Comparison of ENCODE assay signal across 7 mouse cellular contexts in the genomic region with DNA sequence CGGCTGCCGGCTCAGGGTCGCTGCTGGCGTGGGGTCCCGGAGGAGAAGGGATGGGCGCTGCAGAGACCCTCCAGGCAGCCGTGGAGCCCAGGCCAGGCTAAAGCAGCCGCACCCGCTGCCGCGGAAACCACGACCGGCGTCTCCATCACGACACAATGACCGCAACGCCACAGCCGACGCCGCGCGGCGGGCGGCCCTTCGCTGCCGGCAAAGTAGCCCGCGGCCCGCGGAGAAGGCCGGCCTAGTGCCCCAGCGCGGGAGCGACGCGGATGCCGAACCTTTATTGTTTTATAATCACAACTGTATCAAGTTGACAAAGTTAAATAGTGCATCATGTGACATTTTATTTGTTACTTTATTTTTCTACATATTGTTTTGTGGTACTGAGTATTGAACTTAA. TPM values are rescaled to one million over a fixed set of nuclear protein-coding genes. Genes with fewer than 3 reads are reported as not detected.
DNase-seq lines count a peak whose midpoint lies in the region; ATAC-seq lines count a peak whose summit lies in the region.
"Not testable (repeated sequence)": the region's sequence is repeated elsewhere in the genome, so short reads cannot be mapped to it uniquely, and the experiment has no call there.

No protein-coding gene starts in this region.

- H3K4me1 ChIP-seq in forebrain, embryonic 15.5 days; kidney, embryonic 15.5 days; midbrain, embryonic 14.5 days (ENCODE audit: control insufficient read depth, insufficient read depth, low read length): not testable (repeated sequence)
- peaks cover 13% of the 10 kb centered on the region; the same call in 1 of the 2 replicates for H3K4me1 ChIP-seq in hindbrain, embryonic 10.5 days (replicated peaks)
- peaks cover 16% of the 10 kb centered on the region for H3K4me1 ChIP-seq in liver, embryonic 13.5 days (replicated peaks)

- H3K36me3 ChIP-seq in forebrain, embryonic 15.5 days; hindbrain, embryonic 10.5 days; kidney, embryonic 15.5 days; liver, embryonic 13.5 days; midbrain, embryonic 14.5 days (ENCODE audit: control insufficient read depth, insufficient read depth, low read length): not testable (repeated sequence)

- H3K27ac ChIP-seq in forebrain, embryonic 15.5 days (replicated peaks); kidney, embryonic 15.5 days; liver, embryonic 13.5 days; midbrain, embryonic 14.5 days (replicated peaks; ENCODE audit: low read depth, low read length): not testable (repeated sequence)
- H3K27ac ChIP-seq in hindbrain, embryonic 10.5 days: peak overlapping the region; percentile 75

- peak; percentile 50 for DNase-seq in embryo, embryonic 9.5 days (ENCODE audit: extremely low spot score)
- DNase-seq in hindbrain, embryonic 10.5 days (ENCODE audit: low spot score): peak; percentile 55
- not testable (repeated sequence) for DNase-seq in liver, embryonic 13.5 days
- peak; percentile 63 for DNase-seq in midbrain, embryonic 14.5 days
- DNase-seq in retina, postnatal 1 day: peak; percentile 47

- peak overlapping the region; percentile 49 for H3K4me2 ChIP-seq in forebrain, embryonic 15.5 days (replicated peaks)
- H3K4me2 ChIP-seq in kidney, embryonic 15.5 days: peak overlapping the region; percentile 63
- H3K4me2 ChIP-seq in liver, embryonic 13.5 days: peak overlapping the region; percentile 51
- peak overlapping the region; percentile 49 for H3K4me2 ChIP-seq in midbrain, embryonic 14.5 days (ENCODE audit: low read length)

- not testable (repeated sequence) for ATAC-seq in forebrain, embryonic 15.5 days (replicated peaks); kidney, embryonic 15.5 days (replicated peaks; ENCODE audit: low FRiP score); liver, embryonic 13.5 days (ENCODE audit: low read depth); midbrain, embryonic 14.5 days (ENCODE audit: low FRiP score, low TSS enrichment)

- not testable (repeated sequence) for H3K27me3 ChIP-seq in forebrain, embryonic 15.5 days; midbrain, embryonic 14.5 days (ENCODE audit: control insufficient read depth, insufficient read depth, low read length)
- peaks cover 63% of the 10 kb centered on the region for H3K27me3 ChIP-seq in hindbrain, embryonic 10.5 days (ENCODE audit: insufficient read depth, poor library complexity, severe bottlenecking)
- H3K27me3 ChIP-seq in kidney, embryonic 15.5 days: peaks cover 38% of the 10 kb centered on the region
- H3K27me3 ChIP-seq in liver, embryonic 13.5 days: peaks cover 64% of the 10 kb centered on the region

- 2% methylated on average over 30 of the region's 37 CpGs for WGBS in forebrain, embryonic 15.5 days
- WGBS in hindbrain, embryonic 10.5 days: 1% methylated on average over 32 of the region's 37 CpGs
- 2% methylated on average over 30 of the region's 37 CpGs for WGBS in kidney, embryonic 15.5 days
- WGBS in liver, embryonic 13.5 days (ENCODE audit: insufficient replicate concordance): 4% methylated on average over 32 of the region's 37 CpGs
- WGBS in midbrain, embryonic 14.5 days: under 1% methylated on average over 31 of the region's 37 CpGs

- H3K9ac ChIP-seq in forebrain, embryonic 15.5 days (replicated peaks): peak overlapping the region; percentile 31
- 0 out of 2 replicates have a peak overlapping the region, but pooled peaks have one; percentile 21 for H3K9ac ChIP-seq in kidney, embryonic 15.5 days
- H3K9ac ChIP-seq in liver, embryonic 13.5 days; midbrain, embryonic 14.5 days (replicated peaks; ENCODE audit: low read length): not testable (repeated sequence)

- peak overlapping the region; percentile 35 for H3K4me3 ChIP-seq in forebrain, embryonic 15.5 days
- H3K4me3 ChIP-seq in hindbrain, embryonic 10.5 days: peak overlapping the region; percentile 45
- peak overlapping the region; percentile 38 for H3K4me3 ChIP-seq in kidney, embryonic 15.5 days (replicated peaks)
- H3K4me3 ChIP-seq in liver, embryonic 13.5 days (replicated peaks): peak overlapping the region; percentile 27
- peak overlapping the region; percentile 23 for H3K4me3 ChIP-seq in midbrain, embryonic 14.5 days (replicated peaks; ENCODE audit: low read depth, low read length)

- H3K9me3 ChIP-seq in forebrain, embryonic 15.5 days; hindbrain, embryonic 10.5 days; kidney, embryonic 15.5 days (replicated peaks); liver, embryonic 13.5 days (replicated peaks); midbrain, embryonic 14.5 days (ENCODE audit: control insufficient read depth, low read length): not testable (repeated sequence)

RNA-seq across cellular contexts. Expression of a gene that starts 9.1 kb away (rescaled TPM):
- 0.48 and 0.52 TPM in 2 replicates for polyA plus RNA-seq in forebrain, embryonic 15.5 days (2015; fragmentation: Nextera tagmentation; extraction: Ambion mirVana)
- 0.13 and 0.70 TPM in 2 replicates for polyA plus RNA-seq in hindbrain, embryonic 10.5 days (2016; fragmentation: Nextera tagmentation; extraction: Ambion mirVana)
- 0.69 and 0.96 TPM in 2 replicates for polyA plus RNA-seq in kidney, embryonic 15.5 days (2015; fragmentation: Nextera tagmentation; extraction: Ambion mirVana)
- polyA plus RNA-seq in liver, embryonic 13.5 days (2015; fragmentation: Nextera tagmentation; extraction: Ambion mirVana): 0.13 and 0.17 TPM in 2 replicates
- polyA plus RNA-seq in midbrain, embryonic 14.5 days (2014; fragmentation: Nextera tagmentation; extraction: Ambion mirVana): 0.11 and 0.16 TPM in 2 replicates

RNA-seq across cellular contexts. Expression of a gene that starts 10.7 kb away (rescaled TPM):
- polyA plus RNA-seq in forebrain, embryonic 15.5 days (2015; fragmentation: Nextera tagmentation; extraction: Ambion mirVana): 30.0 and 31.8 TPM in 2 replicates
- polyA plus RNA-seq in hindbrain, embryonic 10.5 days (2016; fragmentation: Nextera tagmentation; extraction: Ambion mirVana): 11.4 and 12.5 TPM in 2 replicates
- 9.2 and 11.9 TPM in 2 replicates for polyA plus RNA-seq in kidney, embryonic 15.5 days (2015; fragmentation: Nextera tagmentation; extraction: Ambion mirVana)
- polyA plus RNA-seq in liver, embryonic 13.5 days (2015; fragmentation: Nextera tagmentation; extraction: Ambion mirVana): 1.8 TPM in 2 replicates
- polyA plus RNA-seq in midbrain, embryonic 14.5 days (2014; fragmentation: Nextera tagmentation; extraction: Ambion mirVana): 20.1 and 32.0 TPM in 2 replicates

RNA-seq across cellular contexts. Expression of a gene that starts 28.6 kb away (rescaled TPM):
- polyA plus RNA-seq in forebrain, embryonic 15.5 days (2015; fragmentation: Nextera tagmentation; extraction: Ambion mirVana): 1.7 and 3.0 TPM in 2 replicates
- polyA plus RNA-seq in hindbrain, embryonic 10.5 days (2016; fragmentation: Nextera tagmentation; extraction: Ambion mirVana): 1.3 and 1.4 TPM in 2 replicates
- 5.4 and 7.2 TPM in 2 replicates for polyA plus RNA-seq in kidney, embryonic 15.5 days (2015; fragmentation: Nextera tagmentation; extraction: Ambion mirVana)
- 1.1 and 1.2 TPM in 2 replicates for polyA plus RNA-seq in liver, embryonic 13.5 days (2015; fragmentation: Nextera tagmentation; extraction: Ambion mirVana)
- polyA plus RNA-seq in midbrain, embryonic 14.5 days (2014; fragmentation: Nextera tagmentation; extraction: Ambion mirVana): 2.1 and 3.4 TPM in 2 replicates
